Comparison of ENCODE assay signal across 8 mouse cellular contexts in the genomic region with DNA sequence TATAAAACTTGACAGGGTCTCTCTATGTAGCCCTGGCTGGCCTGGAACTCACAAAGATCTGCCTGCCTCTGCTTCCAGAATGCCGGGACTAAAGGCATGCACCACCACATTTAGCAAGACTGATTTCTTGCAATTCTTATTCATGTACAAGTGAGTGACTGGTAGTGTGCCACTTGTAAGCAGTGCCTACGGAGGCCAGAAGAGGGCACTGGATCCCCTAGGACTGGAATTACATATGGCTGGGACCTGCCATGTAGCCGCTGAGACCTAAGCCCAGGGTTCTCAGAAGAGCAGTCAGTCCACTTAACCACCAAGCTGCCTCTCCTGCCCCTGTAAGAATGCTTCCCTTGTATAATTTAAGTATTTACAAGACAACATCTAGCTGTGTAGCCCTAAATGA. TPM values are rescaled to one million over a fixed set of nuclear protein-coding genes. Genes with fewer than 3 reads are reported as not detected.
A peak's percentile ranks its signal among the peaks of the same experiment; 100 is the strongest.
DNase-seq lines count a peak whose midpoint lies in the region; ATAC-seq and TF ChIP-seq lines count a peak whose summit lies in the region.

No protein-coding gene starts in this region.

- peaks cover 89% of the 10 kb centered on the region for H3K79me2 ChIP-seq in CH12.LX (replicated peaks; ENCODE audit: control insufficient read depth, extremely low read depth, insufficient read depth, poor library complexity, severe bottlenecking)

- no peaks in the 10 kb centered on the region for H3K36me3 ChIP-seq in kidney, adult 2 months (ENCODE audit: control insufficient read depth, insufficient read depth, low read length)
- H3K36me3 ChIP-seq in kidney, embryonic 16.5 days (ENCODE audit: insufficient read depth, low read length): 0 out of 2 replicates have a peak, but pooled peaks cover 9% of the 10 kb centered on the region
- H3K36me3 ChIP-seq in CH12.LX (replicated peaks in 1 of 2; ENCODE audit: control insufficient read depth in 1 of 2, insufficient read depth in 1 of 2, low read length in 1 of 2): peaks cover 51 to 75% of the 10 kb centered on the region in 2 experiments
- H3K36me3 ChIP-seq in embryonic facial prominence, embryonic 10.5 days (replicated peaks): peaks cover 26% of the 10 kb centered on the region
- H3K36me3 ChIP-seq in small intestine, adult 2 months (ENCODE audit: control insufficient read depth, insufficient read depth, low read length): 0 out of 2 replicates have a peak, but pooled peaks cover 3% of the 10 kb centered on the region

- no peaks in the 10 kb centered on the region for H3K9me3 ChIP-seq in kidney, embryonic 16.5 days (ENCODE audit: low read length)
- H3K9me3 ChIP-seq in CH12.LX (replicated peaks; ENCODE audit: low read length): peaks cover 12% of the 10 kb centered on the region
- H3K9me3 ChIP-seq in embryonic facial prominence, embryonic 10.5 days: no peaks in the 10 kb centered on the region

- no peak for TF ChIP-seq POLR2A in kidney, adult 2 months (IDR thresholded peaks at IDR 0.05; ENCODE audit: low read depth, low read length)
- TF ChIP-seq POLR2A in CH12.LX (IDR thresholded peaks at IDR 0.05; ENCODE audit: low read depth, low read length): no peak
- TF ChIP-seq POLR2A in small intestine, adult 2 months (IDR thresholded peaks at IDR 0.05; ENCODE audit: low read depth, low read length): no peak

- WGBS in kidney, adult 2 months: 57% methylated on average over 3 of the region's 3 CpGs
- 58% methylated on average over 3 of the region's 3 CpGs for WGBS in kidney, embryonic 16.5 days
- WGBS in embryonic facial prominence, embryonic 10.5 days: 45% methylated on average over 3 of the region's 3 CpGs
- 54% methylated on average over 3 of the region's 3 CpGs for WGBS in small intestine, adult 2 months

- TF ChIP-seq RAD21 in CH12.LX (IDR thresholded peaks at IDR 0.05; ENCODE audit: low read depth, low read length): peak; percentile 85

- no peak overlapping the region for H3K4me2 ChIP-seq in kidney, embryonic 16.5 days (replicated peaks; ENCODE audit: low read depth, low read length)
- no peak overlapping the region for H3K4me2 ChIP-seq in CH12.LX (ENCODE audit: insufficient read depth, low read depth, poor library complexity, severe bottlenecking)

- H3K4me1 ChIP-seq in kidney, adult 2 months (ENCODE audit: control insufficient read depth, insufficient read depth, low read length): 0 out of 2 replicates have a peak, but pooled peaks cover 2% of the 10 kb centered on the region
- H3K4me1 ChIP-seq in kidney, embryonic 16.5 days (ENCODE audit: insufficient read depth, low read length): peaks cover 19% of the 10 kb centered on the region
- peaks cover 9 to 50% of the 10 kb centered on the region in 2 experiments for H3K4me1 ChIP-seq in CH12.LX (ENCODE audit: control insufficient read depth in 1 of 2, insufficient read depth in 2 of 2)
- peaks cover 12% of the 10 kb centered on the region for H3K4me1 ChIP-seq in embryonic facial prominence, embryonic 10.5 days
- H3K4me1 ChIP-seq in small intestine, adult 2 months (ENCODE audit: control insufficient read depth, insufficient read depth, insufficient read length, low read length): peaks cover 5% of the 10 kb centered on the region

- ATAC-seq in kidney, embryonic 16.5 days (ENCODE audit: low FRiP score, low TSS enrichment): no peak

- no peak overlapping the region for H3K4me3 ChIP-seq in kidney, adult 2 months (ENCODE audit: insufficient read depth, low read depth, low read length)
- no peak overlapping the region for H3K4me3 ChIP-seq in kidney, embryonic 16.5 days (ENCODE audit: low read length)
- H3K4me3 ChIP-seq in CH12.LX (replicated peaks in 1 of 3; ENCODE audit: low read depth in 2 of 3, low read length in 2 of 3, poor library complexity in 1 of 3): no peak overlapping the region
- no peak overlapping the region for H3K4me3 ChIP-seq in embryonic facial prominence, embryonic 10.5 days
- no peak overlapping the region for H3K4me3 ChIP-seq in small intestine, adult 2 months (ENCODE audit: low read depth, low read length)

- H3K27ac ChIP-seq in kidney, adult 2 months (ENCODE audit: insufficient read depth, low read depth, low read length): no peak overlapping the region
- H3K27ac ChIP-seq in kidney, embryonic 16.5 days (ENCODE audit: low read length): no peak overlapping the region
- H3K27ac ChIP-seq in CH12.LX (ENCODE audit: insufficient read depth, low read depth): no peak overlapping the region
- H3K27ac ChIP-seq in embryonic facial prominence, embryonic 10.5 days (replicated peaks): no peak overlapping the region
- no peak overlapping the region for H3K27ac ChIP-seq in small intestine, adult 2 months (ENCODE audit: insufficient read depth, low read depth, low read length)

- TF ChIP-seq CTCF in kidney, adult 2 months (conservative IDR thresholded peaks at IDR 0.05; ENCODE audit: insufficient read depth, insufficient read length, low read depth, low read length): peak; percentile 91
- TF ChIP-seq CTCF in CH12.LX (conservative IDR thresholded peaks at IDR 0.05 in 1 of 2, IDR thresholded peaks at IDR 0.05 in 1 of 2; ENCODE audit: low read depth in 2 of 2, low read length in 2 of 2): peak; percentile 77 to 87; a peak in 3 of 4 replicates
- TF ChIP-seq CTCF in small intestine, adult 2 months (IDR thresholded peaks at IDR 0.05; ENCODE audit: extremely low read depth, insufficient read length, insufficient replicate concordance, low read depth, low read length): peak; percentile 63; the same call in 1 of the 2 replicates

- intact Hi-C loops in left cerebral cortex, postnatal 4 days (cut with DNase I): loop anchor here (5.0 kb wide), 1 partner anchor 568 kb away; a partner anchor contains a TSS

- H3K27me3 ChIP-seq in kidney, adult 2 months (replicated peaks; ENCODE audit: control insufficient read depth, insufficient read depth, low read length): no peaks in the 10 kb centered on the region
- no peaks in the 10 kb centered on the region for H3K27me3 ChIP-seq in kidney, embryonic 16.5 days (ENCODE audit: insufficient read depth, low read length)
- no peaks in the 10 kb centered on the region for H3K27me3 ChIP-seq in CH12.LX (replicated peaks)
- no peaks in the 10 kb centered on the region for H3K27me3 ChIP-seq in embryonic facial prominence, embryonic 10.5 days (replicated peaks; ENCODE audit: low read depth, poor library complexity, severe bottlenecking)
- H3K27me3 ChIP-seq in small intestine, adult 2 months (ENCODE audit: control insufficient read depth, insufficient read depth, low read length): no peaks in the 10 kb centered on the region

- no peak overlapping the region for H3K9ac ChIP-seq in kidney, embryonic 16.5 days (replicated peaks; ENCODE audit: low read length)
- H3K9ac ChIP-seq in CH12.LX (ENCODE audit: insufficient read depth, low read depth): no peak overlapping the region

- TF ChIP-seq EP300 in CH12.LX (IDR thresholded peaks at IDR 0.05; ENCODE audit: low read length): no peak

- in situ Hi-C loops in CH12.LX (cut with MboI; ENCODE audit: low pct_ligation_motif_present, low pct_unique_long_range_greater_than_20kb, low sequenced_read_pairs): loop anchor here (25.0 kb wide), 1 partner anchor 563 kb away; a partner anchor contains a TSS

- peak; percentile 74 for DNase-seq in kidney, adult 2 months
- DNase-seq in CH12.LX (ENCODE audit: extremely low read depth): peak; percentile 77
- peak; percentile 77 for DNase-seq in adrenal gland, postnatal 10 days
- peak; percentile 59 for DNase-seq in embryonic facial prominence, embryonic 10.5 days (ENCODE audit: low spot score)
- DNase-seq in left cerebral cortex, postnatal 4 days: peak; percentile 50
- DNase-seq in Muller cell, postnatal 12 days (ENCODE audit: inconsistent ontology term): no peak

- dilution Hi-C loops in CH12.LX (cut with MboI; ENCODE audit: extremely low pct_ligation_motif_present, extremely low pct_unique_long_range_greater_than_20kb, low sequenced_read_pairs): no loop called here

TF ChIP-seq in CH12.LX, 34 proteins besides CTCF, POLR2A, EP300 and RAD21:
- no peak for TF ChIP-seq RCOR1 (conservative IDR thresholded peaks at IDR 0.05; ENCODE audit: low read depth, low read length)
- TF ChIP-seq ZC3H11A (IDR thresholded peaks at IDR 0.05; ENCODE audit: low read depth, low read length): 0 out of 2 replicates have a peak, but pooled peaks have one; percentile 27
- peak; percentile 83 for TF ChIP-seq SMC3 (IDR thresholded peaks at IDR 0.05; ENCODE audit: low read depth, low read length)

RNA-seq across cellular contexts. Expression of a gene that starts 4.5 kb away (rescaled TPM):
- 29.5 and 31.1 TPM in 2 replicates for polyA plus RNA-seq in kidney, adult 2 months (2012; rRNA removed)
- polyA plus RNA-seq in kidney, embryonic 16.5 days (2015; fragmentation: Nextera tagmentation; extraction: Ambion mirVana): 73.9 and 80.8 TPM in 2 replicates
- total RNA-seq in CH12.LX (2012; rRNA removed) (75.7 and 115 TPM in 2 replicates), CH12.LX (2014; rRNA removed) (111 and 125 TPM in 2 replicates)
- 105 and 126 TPM in 2 replicates for polyA plus RNA-seq in CH12.LX (2012; ENCODE audit: insufficient read length, low read depth)
- total RNA-seq in adrenal gland, postnatal 10 days (2021): 10 to 100 TPM; 35.0 to 47.0 TPM
- 60.0 and 63.7 TPM in 2 replicates for polyA plus RNA-seq in embryonic facial prominence, embryonic 10.5 days (2016; fragmentation: Nextera tagmentation; extraction: Ambion mirVana)
- total RNA-seq in left cerebral cortex, postnatal 4 days (2021): 10 to 100 TPM; 94.0 to 95.0 TPM
- 7.3 and 11.8 TPM in 2 replicates for polyA plus RNA-seq in small intestine, adult 2 months (2012; rRNA removed)

RNA-seq across cellular contexts. Expression of a gene that starts 4.8 kb away (rescaled TPM):
- 20.5 and 22.9 TPM in 2 replicates for polyA plus RNA-seq in kidney, adult 2 months (2012; rRNA removed)
- 24.3 and 25.7 TPM in 2 replicates for polyA plus RNA-seq in kidney, embryonic 16.5 days (2015; fragmentation: Nextera tagmentation; extraction: Ambion mirVana)
- 33.2 and 46.3 TPM in 2 replicates for total RNA-seq in CH12.LX (2012; rRNA removed)
- total RNA-seq in CH12.LX (2014; rRNA removed): 32.5 and 35.9 TPM in 2 replicates
- polyA plus RNA-seq in CH12.LX (2012; ENCODE audit: insufficient read length, low read depth): 54.5 and 68.6 TPM in 2 replicates
- total RNA-seq in adrenal gland, postnatal 10 days (2021): 10 to 100 TPM; 31.7 to 52.0 TPM
- 40.1 and 43.5 TPM in 2 replicates for polyA plus RNA-seq in embryonic facial prominence, embryonic 10.5 days (2016; fragmentation: Nextera tagmentation; extraction: Ambion mirVana)
- 100 to 1,000 TPM; 200 to 212 TPM for total RNA-seq in left cerebral cortex, postnatal 4 days (2021)
- 6.8 and 15.6 TPM in 2 replicates for polyA plus RNA-seq in small intestine, adult 2 months (2012; rRNA removed)

RNA-seq across cellular contexts. Expression of a gene that starts 35.7 kb away (rescaled TPM):
- polyA plus RNA-seq in kidney, adult 2 months (2012; rRNA removed): 2.3 and 2.5 TPM in 2 replicates
- 21.5 and 22.6 TPM in 2 replicates for polyA plus RNA-seq in kidney, embryonic 16.5 days (2015; fragmentation: Nextera tagmentation; extraction: Ambion mirVana)
- total RNA-seq in CH12.LX (2012; rRNA removed): 62.5 and 63.2 TPM in 2 replicates
- total RNA-seq in CH12.LX (2014; rRNA removed): 63.9 and 71.5 TPM in 2 replicates
- polyA plus RNA-seq in CH12.LX (2012; ENCODE audit: insufficient read length, low read depth): 47.6 and 51.9 TPM in 2 replicates
- 10 to 100 TPM in 1 of 2 experiments, 1 to 10 TPM in 1; 8.4 to 11.6 TPM for total RNA-seq in adrenal gland, postnatal 10 days (2021)
- polyA plus RNA-seq in embryonic facial prominence, embryonic 10.5 days (2016; fragmentation: Nextera tagmentation; extraction: Ambion mirVana): 31.9 and 37.5 TPM in 2 replicates
- 10 to 100 TPM; 32.8 to 37.1 TPM for total RNA-seq in left cerebral cortex, postnatal 4 days (2021)
- 3.8 and 8.6 TPM in 2 replicates for polyA plus RNA-seq in small intestine, adult 2 months (2012; rRNA removed)
